Mouse (Mus musculus) kidney, embryonic 15.5 days (tissue): ENCODE results near the gene Olfr1192-ps1. TPM values are rescaled to one million over a fixed set of nuclear protein-coding genes. Genes with fewer than 3 reads are reported as not detected.
"Not testable (repeated sequence)": the region's sequence is repeated elsewhere in the genome, so short reads cannot be mapped to it uniquely, and the experiment has no call there.

ENCODE experiments used
- ATAC-seq: fragments of 200-750 bp; cut with Nextera tagmentation; replicated peaks from 2 replicates; pipeline ENCODE4 v1.8.0; 2017; ENCODE audit warnings: moderate TSS enrichment; ENCODE audit not compliant: low FRiP score
- H3K27ac ChIP-seq: fragments of 300-500 bp; sonication (generic); 2 replicates; pipeline ENCODE4 v1.5.1; 2015; ENCODE audit warnings: mild to moderate bottlenecking, inconsistent platforms
- H3K27me3 ChIP-seq: fragments of 300-500 bp; sonication (generic); 2 replicates; pipeline ENCODE4 v1.6.1; 2015; ENCODE audit warnings: inconsistent platforms
- H3K36me3 ChIP-seq: fragments of 300-500 bp; sonication (generic); 2 replicates; pipeline ENCODE4 v1.6.1; 2015; ENCODE audit warnings: inconsistent platforms
- H3K4me1 ChIP-seq: fragments of 300-500 bp; sonication (generic); 2 replicates; pipeline ENCODE4 v1.6.1; 2015; ENCODE audit warnings: inconsistent platforms
- H3K4me2 ChIP-seq: fragments of 300-500 bp; sonication (generic); 2 replicates; pipeline ENCODE4 v1.6.1; 2015; ENCODE audit warnings: moderate library complexity, mild to moderate bottlenecking, inconsistent platforms
- H3K4me3 ChIP-seq: fragments of 300-500 bp; sonication (generic); replicated peaks from 2 replicates; pipeline ENCODE4 v1.5.1; 2015; ENCODE audit warnings: mild to moderate bottlenecking, inconsistent platforms
- H3K9ac ChIP-seq: fragments of 300-500 bp; sonication (generic); 2 replicates; pipeline ENCODE4 v1.6.1; 2015; ENCODE audit warnings: mild to moderate bottlenecking, inconsistent platforms
- H3K9me3 ChIP-seq: fragments of 300-500 bp; sonication (generic); replicated peaks from 2 replicates; pipeline ENCODE4 v1.6.1; 2016; ENCODE audit warnings: inconsistent platforms
- WGBS: fragments of 180-500 bp; shearing (Covaris S2); methylation state at CpG from one replicate; pipeline ENCODE4 v1.1.7; 2015; ENCODE audit warnings: mixed read lengths; 5-methylcytosine and 5-hydroxymethylcytosine counted together
- polyA plus RNA-seq: library from polyadenylated mRNA; unstranded; fragments of >200 nt; fragmentation: Nextera tagmentation; extraction: Ambion mirVana; gene quantifications from 2 replicates; pipeline ENCODE4 v1.2.1, GENCODE M21; 2015

The Olfr1192-ps1 gene
- polyA plus RNA-seq: not detected in 2 replicates

DNA sequence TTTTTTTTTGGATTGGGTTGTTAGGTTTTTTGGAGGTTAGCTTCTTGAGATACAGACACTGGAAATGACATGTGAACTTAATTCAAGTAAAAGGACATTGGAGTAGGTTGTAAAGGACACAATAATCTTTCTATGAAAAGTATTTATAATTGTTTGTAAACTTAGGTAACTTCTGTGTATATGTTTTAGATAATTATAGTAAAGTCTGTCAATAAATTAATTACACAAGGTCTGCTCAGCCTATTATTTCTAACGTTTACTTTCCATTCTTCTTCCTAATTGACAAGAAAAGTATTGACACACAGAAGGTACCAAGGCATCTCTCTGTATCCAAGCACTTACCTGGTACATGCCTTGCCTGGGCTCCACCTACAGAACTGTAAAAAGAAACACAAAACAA, at the start of gene Olfr1192-ps1:
TSS of gene Olfr1192-ps1 (plus strand) at position 301 of the 400 bp plus-strand sequence.
- Histone ChIP-seq H3K9me3 (no peaks in the 10 kb centered on the region), H3K4me3 (no peak within 1 kb of the TSS), H3K27ac (no peak within 1 kb of the TSS), H3K4me1 (no peaks in the 10 kb centered on the region), H3K4me2 (no peak within 1 kb of the TSS), H3K36me3 (no peaks in the 10 kb centered on the region), H3K9ac (no peak within 1 kb of the TSS), H3K27me3 (no peaks in the 10 kb centered on the region)
- WGBS: 38% methylated on average over 1 of the region's 1 CpGs
- no peak for ATAC-seq

DNA sequence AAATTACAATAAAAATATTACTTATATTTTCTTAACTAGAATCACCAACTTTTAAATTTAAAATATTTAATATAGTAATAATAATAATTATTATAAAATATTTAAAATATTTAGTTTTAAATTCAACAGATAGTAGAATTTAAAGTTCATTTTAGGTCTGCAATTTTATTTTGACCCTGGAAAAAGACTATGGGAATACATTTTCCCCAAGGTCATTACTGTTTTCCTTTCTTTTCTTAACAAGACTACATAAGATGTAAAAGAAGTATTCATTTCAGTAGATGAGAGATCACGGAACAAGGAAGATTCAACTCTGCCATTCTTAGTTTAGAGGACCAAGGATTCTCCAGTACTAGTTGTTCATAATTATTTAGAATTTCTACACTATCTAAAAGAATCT, 8.1 kb upstream of the Olfr1192-ps1 start, which contains the start of gene Olfr1191-ps1:
TSS of gene Olfr1191-ps1 (plus strand) at position 301 of the 400 bp plus-strand sequence.
- H3K4me1 ChIP-seq, H3K9me3 ChIP-seq, H3K36me3 ChIP-seq, H3K9ac ChIP-seq, H3K27me3 ChIP-seq, ATAC-seq, H3K4me3 ChIP-seq, H3K27ac ChIP-seq, H3K4me2 ChIP-seq: not testable (repeated sequence)
- 91% methylated on average over 1 of the region's 1 CpGs for WGBS

DNA sequence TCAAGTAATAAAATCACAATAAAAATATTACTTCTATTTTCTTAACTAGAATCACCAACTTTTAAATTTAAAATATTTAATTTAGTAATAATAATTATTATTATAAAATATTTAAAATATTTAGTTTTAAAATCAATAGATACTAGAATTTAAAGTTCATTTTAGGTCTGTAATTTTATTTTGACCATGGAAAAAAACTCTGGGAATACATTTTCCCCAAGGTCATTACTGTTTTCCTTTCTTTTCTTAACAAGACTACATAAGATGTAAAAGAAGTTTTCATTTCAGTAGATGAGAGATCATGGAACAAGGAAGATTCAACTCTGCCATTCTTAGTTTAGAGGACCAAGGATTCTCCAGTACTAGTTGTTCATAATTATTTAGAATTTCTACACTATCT, 27.0 kb downstream of the Olfr1192-ps1 start, which contains the start of gene Olfr1193:
TSS of gene Olfr1193 (plus strand) at position 301 of the 400 bp plus-strand sequence.
- H3K9me3 ChIP-seq, H3K27me3 ChIP-seq, H3K4me3 ChIP-seq, H3K27ac ChIP-seq, H3K9ac ChIP-seq, H3K4me1 ChIP-seq, H3K4me2 ChIP-seq, H3K36me3 ChIP-seq, ATAC-seq: not testable (repeated sequence)

DNA sequence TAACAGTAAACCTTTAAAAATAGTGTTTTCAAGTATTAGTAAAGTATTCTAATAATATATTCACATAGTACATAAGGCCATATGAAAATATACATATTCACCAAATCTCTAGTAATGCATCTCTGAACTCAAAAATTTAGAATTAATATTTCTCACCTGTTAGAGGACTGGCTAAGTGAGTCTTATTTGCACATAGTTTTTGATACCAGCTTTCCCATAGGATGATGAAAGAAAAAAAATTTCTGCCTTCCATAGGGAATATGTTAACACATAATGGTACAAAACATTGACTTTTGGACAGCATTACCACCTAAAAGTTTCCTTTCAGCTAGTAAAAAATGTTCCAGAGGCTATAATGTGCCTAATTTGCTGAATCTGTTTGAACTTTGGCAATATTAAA, 40.8 kb downstream of the Olfr1192-ps1 start, which contains the start of gene Olfr1195:
TSS of gene Olfr1195 (minus strand) at position 101 of the 400 bp plus-strand sequence.
- ATAC-seq: no peak

DNA sequence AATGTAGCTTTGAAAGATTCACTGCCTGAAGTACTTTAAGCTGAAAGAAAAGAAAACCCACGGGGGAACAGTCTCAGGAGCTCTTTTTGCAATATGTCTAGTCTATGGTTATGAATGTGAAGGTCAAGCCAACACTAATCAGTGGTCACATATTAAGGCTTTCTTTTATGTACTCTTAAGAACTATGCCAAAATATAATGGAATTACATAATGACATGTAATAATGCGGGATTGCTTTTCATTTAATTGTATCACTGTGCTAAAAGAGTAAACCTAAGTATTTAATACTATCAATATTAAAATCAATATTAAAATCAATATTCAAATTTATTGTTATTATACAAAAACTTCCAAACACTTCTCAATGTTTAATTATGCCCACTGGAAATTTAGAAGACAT, 56.2 kb downstream of the Olfr1192-ps1 start, which contains the start of gene Olfr1196:
TSS of gene Olfr1196 (minus strand) at position 101 of the 400 bp plus-strand sequence.
- Histone ChIP-seq H3K9ac (no peak within 1 kb of the TSS), H3K4me2 (no peak within 1 kb of the TSS), H3K36me3 (no peaks in the 10 kb centered on the region), H3K4me1 (no peaks in the 10 kb centered on the region), H3K27me3 (no peaks in the 10 kb centered on the region), H3K9me3 (no peaks in the 10 kb centered on the region), H3K4me3 (no peak within 1 kb of the TSS), H3K27ac (no peak within 1 kb of the TSS)
- ATAC-seq: no peak
- WGBS: 79% methylated on average over 2 of the region's 2 CpGs

More for the DNA sequence above, 40.8 kb downstream of the Olfr1192-ps1 start, which contains the start of gene Olfr1195:
- Histone ChIP-seq H3K27me3 (no peaks in the 10 kb centered on the region), H3K4me1 (no peaks in the 10 kb centered on the region), H3K9ac (no peak within 1 kb of the TSS), H3K4me3 (no peak within 1 kb of the TSS), H3K27ac (no peak within 1 kb of the TSS), H3K9me3 (no peaks in the 10 kb centered on the region), H3K36me3 (no peaks in the 10 kb centered on the region), H3K4me2 (no peak within 1 kb of the TSS)

Other genes with a start within 250 kb of the Olfr1192-ps1 start
- not detected in 2 replicates for gene Olfr1179, start 242.1 kb upstream of the Olfr1192-ps1 start, polyA plus RNA-seq
- gene Olfr1180, start 229.4 kb upstream of the Olfr1192-ps1 start, polyA plus RNA-seq: not detected in 2 replicates
- gene Olfr1181, start 222.3 kb upstream of the Olfr1192-ps1 start, polyA plus RNA-seq: not detected in 2 replicates
- not detected in 2 replicates for gene Gm13757, start 199.4 kb upstream of the Olfr1192-ps1 start, polyA plus RNA-seq
- gene Olfr1183, start 193.6 kb upstream of the Olfr1192-ps1 start, polyA plus RNA-seq: not detected in 2 replicates
- gene Olfr1184, start 164.9 kb upstream of the Olfr1192-ps1 start, polyA plus RNA-seq: not detected in 2 replicates
- not detected in 2 replicates for gene Olfr1185-ps1, start 155.2 kb upstream of the Olfr1192-ps1 start, polyA plus RNA-seq
- not detected in 2 replicates for gene Olfr1186, start 130.0 kb upstream of the Olfr1192-ps1 start, polyA plus RNA-seq
- not detected in 2 replicates for gene Olfr1188, start 91.6 kb upstream of the Olfr1192-ps1 start, polyA plus RNA-seq
- not detected in 2 replicates for gene Olfr1189, start 62.1 kb upstream of the Olfr1192-ps1 start, polyA plus RNA-seq
- gene Olfr1191-ps1, start 8.0 kb upstream of the Olfr1192-ps1 start, polyA plus RNA-seq: not detected in 2 replicates
- gene Olfr1193, start 27.1 kb downstream of the Olfr1192-ps1 start, polyA plus RNA-seq: not detected in 2 replicates
- not detected in 2 replicates for gene Olfr1195, start 40.7 kb downstream of the Olfr1192-ps1 start, polyA plus RNA-seq
- gene Olfr1196, start 56.1 kb downstream of the Olfr1192-ps1 start, polyA plus RNA-seq: not detected in 2 replicates
- not detected in 2 replicates for gene Olfr1197, start 83.9 kb downstream of the Olfr1192-ps1 start, polyA plus RNA-seq
- not detected in 2 replicates for gene Olfr1198, start 102.9 kb downstream of the Olfr1192-ps1 start, polyA plus RNA-seq
- gene Olfr1199, start 112.0 kb downstream of the Olfr1192-ps1 start, polyA plus RNA-seq: not detected in 2 replicates
- gene Olfr1200, start 122.0 kb downstream of the Olfr1192-ps1 start, polyA plus RNA-seq: not detected in 2 replicates
- not detected in 2 replicates for gene Olfr1201, start 144.5 kb downstream of the Olfr1192-ps1 start, polyA plus RNA-seq
- gene Olfr1202, start 166.0 kb downstream of the Olfr1192-ps1 start, polyA plus RNA-seq: not detected in 2 replicates
- not detected in 2 replicates for gene Olfr1205, start 181.2 kb downstream of the Olfr1192-ps1 start, polyA plus RNA-seq
- not detected in 2 replicates for gene Olfr1204, start 200.8 kb downstream of the Olfr1192-ps1 start, polyA plus RNA-seq
- not detected in 2 replicates for gene Olfr1206, start 214.7 kb downstream of the Olfr1192-ps1 start, polyA plus RNA-seq